Mouse (Mus musculus) megakaryocyte-erythroid progenitor cell, adult 5-6 weeks (primary cell): ENCODE measurements around the gene Bcl6b. TPM values are rescaled to one million over a fixed set of nuclear protein-coding genes. Genes with fewer than 3 reads are reported as not detected.

Source experiments
- ATAC-seq: replicated peaks from 2 replicates; pipeline ENCODE4 v1.8.0; 2016; ENCODE audit warnings: mild to moderate bottlenecking, inconsistent platforms; ENCODE audit not compliant: severe bottlenecking, poor library complexity, low FRiP score, low TSS enrichment
- total RNA-seq, 2 experiments: library from RNA; stranded (forward) in 1 of 2; stranded (reverse) in 1 of 2; fragments of 200-1000, 215-1000 nt in 1 of 2; fragments of >200 nt in 1 of 2; fragmentation: Nextera tagmentation in 1 of 2; gene quantifications; 2 replicates each; pipeline ENCODE4 v1.2.3; 2014 to 2017

The Bcl6b gene
- total RNA-seq, 2 experiments from 2014 or later = 0.28 TPM; not detected in 1

- no peak for ATAC-seq
Observed at GRCm38 (mm10) chr11:70189319-70190134, 40.1 kb downstream of the Bcl6b start.

- no peak for ATAC-seq
Observed at GRCm38 (mm10) chr11:70185120-70185519, 44.5 kb downstream of the Bcl6b start.

- no peak for ATAC-seq
Observed at GRCm38 (mm10) chr11:70180496-70180895, 49.1 kb downstream of the Bcl6b start.

- no peak for ATAC-seq
Observed at GRCm38 (mm10) chr11:70179401-70179800, 50.2 kb downstream of the Bcl6b start.

- ATAC-seq = no peak
Observed at GRCm38 (mm10) chr11:70178756-70179155, 50.8 kb downstream of the Bcl6b start.

- no peak for ATAC-seq
Observed at GRCm38 (mm10) chr11:70178311-70178710, 51.3 kb downstream of the Bcl6b start.

- no peak for ATAC-seq
Observed at GRCm38 (mm10) chr11:70177647-70178046, 52.0 kb downstream of the Bcl6b start.

GRCm38 (mm10) chr11:70174491-70174890 is 55.1 kb downstream of the Bcl6b start:
- no peak for ATAC-seq

Other genes with a start within 250 kb of the Bcl6b start
- gene Ctdnep1, start 248.6 kb downstream of the Bcl6b start, total RNA-seq (2014; fragmentation: Nextera tagmentation) = 181 and 216 TPM in 2 replicates
- gene Ctdnep1, start 248.6 kb downstream of the Bcl6b start, total RNA-seq (2017) = 9.8 and 38.6 TPM in 2 replicates
- 81.7 and 104 TPM in 2 replicates for gene Elp5, start 247.3 kb downstream of the Bcl6b start, total RNA-seq (2014; fragmentation: Nextera tagmentation)
- 66.4 and 82.7 TPM in 2 replicates for gene Elp5, start 247.3 kb downstream of the Bcl6b start, total RNA-seq (2017)
- gene Gabarap, start 238.7 kb downstream of the Bcl6b start, total RNA-seq (2014; fragmentation: Nextera tagmentation) = 267 and 278 TPM in 2 replicates
- 222 and 223 TPM in 2 replicates for gene Gabarap, start 238.7 kb downstream of the Bcl6b start, total RNA-seq (2017)
- gene Phf23, start 234.0 kb downstream of the Bcl6b start, total RNA-seq (2014; fragmentation: Nextera tagmentation) = 49.1 and 53.9 TPM in 2 replicates
- 46.2 and 53.7 TPM in 2 replicates for gene Phf23, start 234.0 kb downstream of the Bcl6b start, total RNA-seq (2017)
- 20.3 and 30.0 TPM in 2 replicates for gene Dvl2, start 229.2 kb downstream of the Bcl6b start, total RNA-seq (2014; fragmentation: Nextera tagmentation)
- gene Dvl2, start 229.2 kb downstream of the Bcl6b start, total RNA-seq (2017) = 15.8 and 20.8 TPM in 2 replicates
- gene Acadvl, start 214.4 kb downstream of the Bcl6b start, total RNA-seq (2014; fragmentation: Nextera tagmentation) = 50.8 and 85.0 TPM in 2 replicates
- 58.1 and 70.7 TPM in 2 replicates for gene Acadvl, start 214.4 kb downstream of the Bcl6b start, total RNA-seq (2017)
- gene Dlg4, start 212.9 kb downstream of the Bcl6b start, total RNA-seq (2014; fragmentation: Nextera tagmentation) = 2.1 and 3.0 TPM in 2 replicates
- gene Dlg4, start 212.9 kb downstream of the Bcl6b start, total RNA-seq (2017) = 0.23 and 0.76 TPM in 2 replicates
- gene Asgr1, start 175.7 kb downstream of the Bcl6b start, total RNA-seq (2014; fragmentation: Nextera tagmentation) = not detected in 2 replicates
- not detected in 2 replicates for gene Asgr1, start 175.7 kb downstream of the Bcl6b start, total RNA-seq (2017)
- gene Asgr2, start 137.2 kb downstream of the Bcl6b start, total RNA-seq (2014; fragmentation: Nextera tagmentation) = not detected in 2 replicates
- gene Asgr2, start 137.2 kb downstream of the Bcl6b start, total RNA-seq (2017) = not detected in 2 replicates
- not detected in 2 replicates for gene Mgl2, start 99.5 kb downstream of the Bcl6b start, total RNA-seq (2014; fragmentation: Nextera tagmentation)
- not detected in 2 replicates for gene Mgl2, start 99.5 kb downstream of the Bcl6b start, total RNA-seq (2017)
- not detected in 2 replicates for gene Clec10a, start 73.6 kb downstream of the Bcl6b start, total RNA-seq (2014; fragmentation: Nextera tagmentation)
- gene Clec10a, start 73.6 kb downstream of the Bcl6b start, total RNA-seq (2017) = 0.75 TPM in 1 of 2 replicates, not detected in the other
- gene Slc16a11, start 17.0 kb downstream of the Bcl6b start, total RNA-seq (2014; fragmentation: Nextera tagmentation) = not detected in 2 replicates
- not detected in 2 replicates for gene Slc16a11, start 17.0 kb downstream of the Bcl6b start, total RNA-seq (2017)
- 2.4 and 3.1 TPM in 2 replicates for gene Slc16a13, start 8.7 kb downstream of the Bcl6b start, total RNA-seq (2014; fragmentation: Nextera tagmentation)
- 0.19 and 4.7 TPM in 2 replicates for gene Slc16a13, start 8.7 kb downstream of the Bcl6b start, total RNA-seq (2017)
- 71.3 and 71.6 TPM in 2 replicates for gene 0610010K14Rik, start 8.1 kb upstream of the Bcl6b start, total RNA-seq (2014; fragmentation: Nextera tagmentation)
- gene 0610010K14Rik, start 8.1 kb upstream of the Bcl6b start, total RNA-seq (2017) = 17.9 and 45.7 TPM in 2 replicates
- 5.4 and 9.6 TPM in 2 replicates for gene Gm21988, start 10.0 kb upstream of the Bcl6b start, total RNA-seq (2014; fragmentation: Nextera tagmentation)
- gene Gm21988, start 10.0 kb upstream of the Bcl6b start, total RNA-seq (2017) = 0.33 and 0.91 TPM in 2 replicates
- gene Rnasek, start 10.0 kb upstream of the Bcl6b start, total RNA-seq (2014; fragmentation: Nextera tagmentation) = 109 and 125 TPM in 2 replicates
- gene Rnasek, start 10.0 kb upstream of the Bcl6b start, total RNA-seq (2017) = 19.7 and 27.5 TPM in 2 replicates
- 0.48 TPM in 1 of 2 replicates, not detected in the other for gene Alox12, start 25.6 kb upstream of the Bcl6b start, total RNA-seq (2014; fragmentation: Nextera tagmentation)
- gene Alox12, start 25.6 kb upstream of the Bcl6b start, total RNA-seq (2017) = 0.11 and 0.42 TPM in 2 replicates
- gene Alox12e, start 92.8 kb upstream of the Bcl6b start, total RNA-seq (2014; fragmentation: Nextera tagmentation) = not detected in 2 replicates
- not detected in 2 replicates for gene Alox12e, start 92.8 kb upstream of the Bcl6b start, total RNA-seq (2017)
- not detected in 2 replicates for gene Alox15, start 122.2 kb upstream of the Bcl6b start, total RNA-seq (2014; fragmentation: Nextera tagmentation)
- not detected in 2 replicates for gene Alox15, start 122.2 kb upstream of the Bcl6b start, total RNA-seq (2017)
- 44.4 and 55.9 TPM in 2 replicates for gene Pelp1, start 180.2 kb upstream of the Bcl6b start, total RNA-seq (2014; fragmentation: Nextera tagmentation)
- 10.0 and 12.9 TPM in 2 replicates for gene Pelp1, start 180.2 kb upstream of the Bcl6b start, total RNA-seq (2017)
- 41.8 and 43.2 TPM in 2 replicates for gene Arrb2, start 202.8 kb upstream of the Bcl6b start, total RNA-seq (2014; fragmentation: Nextera tagmentation)
- gene Arrb2, start 202.8 kb upstream of the Bcl6b start, total RNA-seq (2017) = 21.7 and 32.6 TPM in 2 replicates
- gene Med11, start 222.1 kb upstream of the Bcl6b start, total RNA-seq (2014; fragmentation: Nextera tagmentation) = 25.5 and 34.8 TPM in 2 replicates
- 38.6 and 46.5 TPM in 2 replicates for gene Med11, start 222.1 kb upstream of the Bcl6b start, total RNA-seq (2017)
- 0.30 and 0.94 TPM in 2 replicates for gene Zmynd15, start 229.6 kb upstream of the Bcl6b start, total RNA-seq (2014; fragmentation: Nextera tagmentation)
- gene Zmynd15, start 229.6 kb upstream of the Bcl6b start, total RNA-seq (2017) = not detected in 2 replicates
- 0.99 TPM in 1 of 2 replicates, not detected in the other for gene Cxcl16, start 230.2 kb upstream of the Bcl6b start, total RNA-seq (2014; fragmentation: Nextera tagmentation)
- 0.08 TPM in 1 of 2 replicates, not detected in the other for gene Cxcl16, start 230.2 kb upstream of the Bcl6b start, total RNA-seq (2017)